In the genomic region with DNA sequence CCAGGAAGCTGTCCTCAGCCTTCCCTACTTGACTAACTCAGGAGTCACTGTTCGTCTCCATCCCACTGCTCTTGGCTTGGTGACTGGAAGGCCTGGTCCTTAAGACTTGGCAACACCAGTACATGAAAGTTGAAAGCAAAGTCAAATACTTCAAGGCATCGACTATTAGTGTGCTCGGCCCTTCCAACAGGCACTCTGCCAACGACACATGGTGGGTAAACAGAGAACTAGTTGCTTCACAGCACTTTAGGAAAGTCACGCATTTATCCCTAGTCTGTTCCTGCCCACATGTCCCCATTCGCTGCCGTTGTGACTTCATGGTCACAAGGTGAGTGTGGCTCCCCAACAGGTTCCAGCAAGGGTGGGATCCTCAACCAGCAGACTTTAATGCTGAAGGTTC, we compare ENCODE assay signal across 28 mouse cellular contexts. TPM values are rescaled to one million over a fixed set of nuclear protein-coding genes. Genes with fewer than 3 reads are reported as not detected.
A peak's percentile ranks its signal among the peaks of the same experiment; 100 is the strongest.
DNase-seq lines count a peak whose midpoint lies in the region; ATAC-seq and TF ChIP-seq lines count a peak whose summit lies in the region.
"Had no signal": no experiment of that assay in that cellular context is flagged by ENCODE, and none has a peak within 500 bp of the region (broad histone marks: within the 10 kb centered on the region; RNA-seq: fewer than 3 reads in every experiment).

No protein-coding gene starts in this region.

- H3K9me3 ChIP-seq in lung, embryonic 14.5 days (ENCODE audit: low read depth, low read length), result no peaks in the 10 kb centered on the region
- no peaks in the 10 kb centered on the region for H3K9me3 ChIP-seq in midbrain, embryonic 13.5 days
- H3K9me3 ChIP-seq: embryonic facial prominence, embryonic 12.5 days; forebrain, embryonic 13.5 days; heart, embryonic 13.5 days; hindbrain, embryonic 12.5 days; limb, embryonic 13.5 days; liver, embryonic 15.5 days had no signal

- no peak overlapping the region for H3K9ac ChIP-seq in lung, embryonic 14.5 days
- no peak overlapping the region for H3K9ac ChIP-seq in midbrain, embryonic 13.5 days (replicated peaks)
- H3K9ac ChIP-seq: embryonic facial prominence, embryonic 12.5 days; forebrain, embryonic 13.5 days; heart, embryonic 13.5 days; hindbrain, embryonic 12.5 days; limb, embryonic 13.5 days; liver, embryonic 15.5 days had no signal

- no peak overlapping the region for H3K27ac ChIP-seq in lung, embryonic 14.5 days (ENCODE audit: low read depth)
- no peak overlapping the region for H3K27ac ChIP-seq in left cerebral cortex, adult 2 months
- H3K27ac ChIP-seq in midbrain, embryonic 13.5 days, result no peak overlapping the region
- H3K27ac ChIP-seq: embryonic facial prominence, embryonic 12.5 days; forebrain, embryonic 13.5 days; heart, embryonic 13.5 days; hindbrain, embryonic 12.5 days; layer of hippocampus, adult 2 months; limb, embryonic 13.5 days; liver, embryonic 15.5 days had no signal

- no peak overlapping the region for H3K4me2 ChIP-seq in lung, embryonic 14.5 days
- no peak overlapping the region for H3K4me2 ChIP-seq in midbrain, embryonic 13.5 days (replicated peaks)
- H3K4me2 ChIP-seq: embryonic facial prominence, embryonic 12.5 days; forebrain, embryonic 13.5 days; heart, embryonic 13.5 days; hindbrain, embryonic 12.5 days; limb, embryonic 13.5 days; liver, embryonic 15.5 days had no signal

- H3K36me3 ChIP-seq in lung, embryonic 14.5 days (ENCODE audit: insufficient read depth), result no peaks in the 10 kb centered on the region
- H3K36me3 ChIP-seq in midbrain, embryonic 13.5 days, result no peaks in the 10 kb centered on the region
- H3K36me3 ChIP-seq: embryonic facial prominence, embryonic 12.5 days; G1E; heart, embryonic 13.5 days; hindbrain, embryonic 12.5 days; limb, embryonic 13.5 days; liver, embryonic 15.5 days had no signal

- peaks cover 10% of the 10 kb centered on the region; the same call in 1 of the 2 replicates for H3K4me1 ChIP-seq in lung, embryonic 14.5 days (ENCODE audit: insufficient read depth)
- H3K4me1 ChIP-seq in midbrain, embryonic 13.5 days (replicated peaks), result no peaks in the 10 kb centered on the region
- H3K4me1 ChIP-seq: liver, embryonic 15.5 days; megakaryocyte, embryonic 14.5 days had no signal

- WGBS in lung, embryonic 14.5 days, result 43% methylated on average over 7 of the region's 7 CpGs
- 95% methylated on average over 7 of the region's 7 CpGs for WGBS in midbrain, embryonic 13.5 days

- ATAC-seq in lung, embryonic 14.5 days (ENCODE audit: insufficient read depth), result no peak
- no peak for ATAC-seq in midbrain, embryonic 13.5 days
- ATAC-seq: forebrain, embryonic 13.5 days; intestine, postnatal 0 days had no signal

- no peak for TF ChIP-seq CTCF in lung, embryonic 14.5 days (IDR thresholded peaks at IDR 0.05; ENCODE audit: low read depth)
- no peak for TF ChIP-seq CTCF in left cerebral cortex, adult 2 months (IDR thresholded peaks at IDR 0.05)

- H3K27me3 ChIP-seq in lung, embryonic 14.5 days (ENCODE audit: insufficient read depth, low read length), result no peaks in the 10 kb centered on the region
- peaks cover 6% of the 10 kb centered on the region; the same call in 1 of the 2 replicates for H3K27me3 ChIP-seq in midbrain, embryonic 13.5 days
- H3K27me3 ChIP-seq: CH12.LX; embryonic facial prominence, embryonic 12.5 days; forebrain, embryonic 13.5 days; heart, embryonic 13.5 days; hindbrain, embryonic 12.5 days; limb, embryonic 13.5 days; liver, embryonic 15.5 days; megakaryocyte, embryonic 14.5 days had no signal

- H3K4me3 ChIP-seq in lung, embryonic 14.5 days (ENCODE audit: low read depth, low read length), result no peak overlapping the region
- no peak overlapping the region for H3K4me3 ChIP-seq in left cerebral cortex, adult 2 months
- H3K4me3 ChIP-seq in midbrain, embryonic 13.5 days (replicated peaks), result no peak overlapping the region
- H3K4me3 ChIP-seq: embryonic facial prominence, embryonic 12.5 days; forebrain, embryonic 13.5 days; heart, embryonic 13.5 days; hindbrain, embryonic 12.5 days; layer of hippocampus, adult 2 months; limb, embryonic 13.5 days; liver, embryonic 15.5 days; megakaryocyte, embryonic 14.5 days had no signal

- peak; percentile 38 for DNase-seq in testis, postnatal 10 days (ENCODE audit: low spot score)
- DNase-seq in testis, postnatal 14 days (ENCODE audit: low spot score), result no peak
- DNase-seq in lung, embryonic 14.5 days, result peak; percentile 71
- peak; percentile 70 for DNase-seq in lung, postnatal 14 days
- DNase-seq in left cerebral cortex, adult 2 months (ENCODE audit: extremely low spot score in 1 of 2, low spot score in 2 of 2), result no peak
- DNase-seq in cerebellum, adult 9-10 months, result no peak
- DNase-seq: adrenal gland, adult 2 months; B cell, adult 2 months; cerebellum, adult 11-12 months; cerebellum, postnatal 25 days; heart, adult 18-20 months; heart, postnatal 14 days; kidney, postnatal 25 days; midbrain, embryonic 14.5 days; right cerebral cortex, postnatal 14 days; thymus, adult 18-20 months had no signal

- intact Hi-C loops in left cerebral cortex, adult 2 months (cut with DNase I), result no loop called here

RNA-seq across cellular contexts. Expression of gene Lrrc1, which starts 57.2 kb away (rescaled TPM):
- 9.3 and 9.5 TPM in 2 replicates for polyA plus RNA-seq in lung, embryonic 14.5 days (2014; fragmentation: Nextera tagmentation; extraction: Ambion mirVana)
- total RNA-seq in left cerebral cortex, adult 2 months (2021), result 1 to 10 TPM; 5.7 to 6.1 TPM
- 4.8 and 5.0 TPM in 2 replicates for polyA plus RNA-seq in midbrain, embryonic 13.5 days (2015; fragmentation: Nextera tagmentation; extraction: Ambion mirVana)
- polyA plus RNA-seq: G1E had no signal

Comparison
In these comparisons a context has a peak if more than half of its experiments do, and no peak if none do; other contexts are left out.
1. DNase-seq: peak in testis, postnatal 10 days (single experiment), lung, embryonic 14.5 days (single experiment) and lung, postnatal 14 days (single experiment); none in testis, postnatal 14 days (single experiment), left cerebral cortex, adult 2 months (0 of 2) and cerebellum, adult 9-10 months (single experiment).